Mouse (Mus musculus): ENCODE data around the gene 1700092M07Rik. TPM values are rescaled to one million over a fixed set of nuclear protein-coding genes. Genes with fewer than 3 reads are reported as not detected.

Gene 1700092M07Rik
- polyA plus RNA-seq, 2 experiments: 0.63 to 0.65 TPM

GRCm38 (mm10) chr19:8774951-8775421 is 34.5 kb downstream of the 1700092M07Rik start:
- ATAC-seq (ENCODE audit: insufficient read depth): 0 out of 2 replicates have a peak, but pooled peaks have one; percentile 0
- peak overlapping the region; percentile 98 for H3K4me2 ChIP-seq (ENCODE audit: low read depth)
- no peaks in the 10 kb centered on the region for H3K9me3 ChIP-seq (ENCODE audit: control insufficient read depth, low read length)
- H3K9ac ChIP-seq (replicated peaks): peak overlapping the region; percentile 96
- peaks cover 32% of the 10 kb centered on the region for H3K36me3 ChIP-seq (replicated peaks; ENCODE audit: control insufficient read depth, insufficient read depth, low read depth)
- H3K27me3 ChIP-seq (ENCODE audit: control insufficient read depth, insufficient read depth, low read length): no peaks in the 10 kb centered on the region
- H3K27ac ChIP-seq: peak overlapping the region; percentile 88
- no peak for DNase-seq (ENCODE audit: low read depth in 3 of 3, low spot score in 3 of 3)
- H3K4me1 ChIP-seq (replicated peaks; ENCODE audit: control insufficient read depth in 2 of 2, insufficient read depth in 2 of 2, low read length in 1 of 2): peaks cover 27 to 32% of the 10 kb centered on the region in 2 experiments
- no peak for TF ChIP-seq EP300 (IDR thresholded peaks at IDR 0.05; ENCODE audit: low read depth)
- TF ChIP-seq CTCF (IDR thresholded peaks at IDR 0.05; ENCODE audit: low read depth): no peak; the same call in 1 of the 2 replicates
- peak overlapping the region; percentile 79 to 87 for H3K4me3 ChIP-seq (ENCODE audit: insufficient read depth in 1 of 2, low read depth in 2 of 2, low read length in 2 of 2)
- WGBS (ENCODE audit: insufficient replicate concordance): 4% methylated on average over 20 of the region's 20 CpGs

DNA sequence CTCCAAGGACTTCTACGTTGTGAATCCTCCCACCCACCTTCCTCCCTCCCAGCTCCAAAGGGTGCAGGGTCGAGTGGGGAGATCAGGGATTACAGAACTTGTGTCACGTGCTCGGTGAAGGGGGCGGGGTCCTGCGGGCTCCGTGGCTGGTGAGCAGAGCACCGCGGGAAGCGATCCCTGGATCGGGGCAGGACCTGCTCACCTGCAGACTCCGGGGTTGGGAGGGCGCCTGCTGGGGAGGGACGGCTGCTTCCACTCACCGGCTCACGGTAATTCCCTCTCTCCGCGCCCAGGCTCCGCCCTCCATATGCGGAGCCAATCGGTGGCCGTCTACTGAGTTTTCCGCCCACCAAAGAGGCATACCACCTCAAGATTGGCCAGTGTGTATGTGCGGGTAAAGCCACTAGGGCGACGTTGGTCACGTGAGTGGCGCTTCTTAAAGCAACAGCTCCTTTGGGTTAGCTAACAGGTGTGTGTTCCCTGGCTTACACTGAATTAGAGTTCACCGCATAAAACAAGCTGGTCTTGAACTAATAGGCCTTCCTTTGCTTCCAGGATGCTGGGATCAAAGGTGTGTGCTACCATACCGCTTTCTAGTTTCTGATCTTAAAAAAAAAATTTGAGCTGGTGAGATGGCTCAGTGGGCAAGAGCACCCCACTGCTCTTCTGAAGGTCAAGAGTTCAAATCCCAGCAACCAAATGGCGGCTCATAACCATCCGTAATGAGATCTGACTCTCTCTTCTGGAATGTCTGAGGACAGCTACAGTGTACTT is 45.7 kb downstream of the 1700092M07Rik start, which contains the start of gene Taf6l:
Gene Taf6l, minus strand, starts transcription at position 410 of the 774 bp plus-strand sequence.
- Histone ChIP-seq H3K4me3 (ENCODE audit: insufficient read depth in 1 of 2, low read depth in 2 of 2, low read length in 2 of 2) (peak within 1 kb of the TSS; percentile 79 to 80), H3K9me3 (ENCODE audit: control insufficient read depth, low read length) (no peaks in the 10 kb centered on the region), H3K36me3 (replicated peaks; ENCODE audit: control insufficient read depth, insufficient read depth, low read depth) (no peaks in the 10 kb centered on the region), H3K27ac (peak within 1 kb of the TSS; percentile 69), H3K4me2 (ENCODE audit: low read depth) (peak within 1 kb of the TSS; percentile 84), H3K9ac (replicated peaks) (peak within 1 kb of the TSS; percentile 85), H3K4me1 (replicated peaks; ENCODE audit: control insufficient read depth in 2 of 2, insufficient read depth in 2 of 2, low read length in 1 of 2) (peaks cover 8% of the 10 kb centered on the region in 2 experiments), H3K27me3 (ENCODE audit: control insufficient read depth, insufficient read depth, low read length) (no peaks in the 10 kb centered on the region)
- ATAC-seq (ENCODE audit: insufficient read depth) (peak; percentile 99), DNase-seq (ENCODE audit: low read depth in 3 of 3, low spot score in 3 of 3) (peak; percentile 96 to 97 (median 96))
- TF ChIP-seq CTCF (IDR thresholded peaks at IDR 0.05; ENCODE audit: low read depth) (peak; percentile 51), EP300 (IDR thresholded peaks at IDR 0.05; ENCODE audit: low read depth) (no peak)
- under 1% methylated on average over 32 of the region's 32 CpGs for WGBS (ENCODE audit: insufficient replicate concordance)

DNA sequence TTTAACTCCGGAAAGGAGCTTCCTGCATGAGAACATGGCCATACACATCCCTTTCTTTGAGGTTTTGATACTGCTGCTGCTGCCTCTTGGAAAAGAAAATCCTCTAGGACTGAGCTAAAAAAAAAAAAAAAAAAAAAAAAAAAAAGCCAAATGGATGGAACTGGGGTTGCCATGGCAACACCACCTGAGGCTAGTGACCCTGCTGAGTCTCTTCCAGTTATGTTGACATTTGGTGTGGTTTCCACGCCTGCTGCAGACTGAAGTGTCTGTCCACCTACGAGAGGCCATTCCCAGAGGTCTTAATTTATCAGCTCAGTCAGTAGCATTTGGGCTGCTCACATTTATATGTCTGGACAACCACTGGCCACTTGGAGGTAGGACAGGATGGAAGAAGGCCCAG is 48.0 kb downstream of the 1700092M07Rik start:
- WGBS (ENCODE audit: insufficient replicate concordance): 46% methylated on average over 3 of the region's 3 CpGs
- TF ChIP-seq CTCF (IDR thresholded peaks at IDR 0.05; ENCODE audit: low read depth): no peak
- TF ChIP-seq EP300 (IDR thresholded peaks at IDR 0.05; ENCODE audit: low read depth): no peak
- Histone ChIP-seq H3K27me3 (ENCODE audit: control insufficient read depth, insufficient read depth, low read length) (no peaks in the 10 kb centered on the region), H3K4me1 (replicated peaks; ENCODE audit: control insufficient read depth in 2 of 2, insufficient read depth in 2 of 2, low read length in 1 of 2) (peaks cover 8% of the 10 kb centered on the region in 2 experiments), H3K27ac (no peak overlapping the region), H3K9ac (replicated peaks) (no peak overlapping the region), H3K36me3 (replicated peaks; ENCODE audit: control insufficient read depth, insufficient read depth, low read depth) (peaks cover 9% of the 10 kb centered on the region), H3K4me3 (ENCODE audit: insufficient read depth in 1 of 2, low read depth in 2 of 2, low read length in 2 of 2) (no peak overlapping the region), H3K4me2 (ENCODE audit: low read depth) (no peak overlapping the region), H3K9me3 (ENCODE audit: control insufficient read depth, low read length) (no peaks in the 10 kb centered on the region)
- ATAC-seq (ENCODE audit: insufficient read depth) (no peak), DNase-seq (ENCODE audit: low read depth in 3 of 3, low spot score in 3 of 3) (no peak)

DNA sequence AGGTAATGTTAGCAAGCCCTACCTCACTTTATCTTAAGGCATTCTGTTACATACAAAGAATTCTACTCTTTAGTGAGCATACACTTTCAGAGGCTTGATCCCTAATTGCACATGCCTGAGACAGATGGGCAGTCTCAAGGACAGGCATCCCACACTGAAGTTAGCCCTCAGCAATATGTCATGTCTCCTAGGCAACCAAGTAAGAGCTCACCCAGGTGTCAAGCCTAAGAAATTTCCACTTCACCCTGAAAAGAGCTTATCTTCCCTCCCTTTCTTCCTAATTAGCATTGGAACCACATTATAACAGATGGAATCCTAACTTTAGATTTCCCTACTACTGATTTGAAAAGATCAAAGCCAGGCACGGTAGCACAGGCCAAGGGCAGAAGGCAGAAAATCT is 48.7 kb downstream of the 1700092M07Rik start:
- H3K4me3 ChIP-seq (ENCODE audit: insufficient read depth in 1 of 2, low read depth in 2 of 2, low read length in 2 of 2): no peak overlapping the region
- H3K36me3 ChIP-seq (replicated peaks; ENCODE audit: control insufficient read depth, insufficient read depth, low read depth): peaks cover 16% of the 10 kb centered on the region
- no peak for ATAC-seq (ENCODE audit: insufficient read depth)
- no peaks in the 10 kb centered on the region for H3K27me3 ChIP-seq (ENCODE audit: control insufficient read depth, insufficient read depth, low read length)
- no peaks in the 10 kb centered on the region for H3K9me3 ChIP-seq (ENCODE audit: control insufficient read depth, low read length)
- H3K4me1 ChIP-seq (replicated peaks; ENCODE audit: control insufficient read depth in 2 of 2, insufficient read depth in 2 of 2, low read length in 1 of 2): peaks cover 8% of the 10 kb centered on the region in 2 experiments
- 69% methylated on average over 1 of the region's 1 CpGs for WGBS (ENCODE audit: insufficient replicate concordance)
- TF ChIP-seq CTCF (IDR thresholded peaks at IDR 0.05; ENCODE audit: low read depth) (no peak), EP300 (IDR thresholded peaks at IDR 0.05; ENCODE audit: low read depth) (no peak)
- no peak for DNase-seq (ENCODE audit: low read depth in 3 of 3, low spot score in 3 of 3)
- no peak overlapping the region for H3K9ac ChIP-seq (replicated peaks)
- H3K27ac ChIP-seq: no peak overlapping the region
- no peak overlapping the region for H3K4me2 ChIP-seq (ENCODE audit: low read depth)

DNA sequence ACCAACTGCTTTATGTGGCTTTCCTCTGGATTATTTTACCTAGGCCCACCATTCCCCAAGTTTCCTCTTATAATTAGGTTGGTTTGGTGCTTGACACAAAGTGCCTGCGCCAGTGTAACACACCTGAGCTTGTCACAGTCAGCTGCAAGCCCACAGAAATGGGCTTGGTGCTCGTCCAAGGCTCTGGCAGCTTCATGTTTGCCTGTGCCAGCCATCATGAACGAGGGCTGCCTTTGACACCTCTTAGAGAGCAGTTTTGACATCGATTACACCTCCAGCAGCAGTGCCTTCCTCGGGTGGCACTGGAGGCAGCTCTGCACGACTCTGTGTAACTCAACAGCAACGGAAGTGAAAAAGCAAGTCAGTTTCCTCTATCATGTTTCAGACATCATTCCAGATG is 49.7 kb downstream of the 1700092M07Rik start:
- H3K9ac ChIP-seq (replicated peaks): no peak overlapping the region
- no peak overlapping the region for H3K4me3 ChIP-seq (ENCODE audit: insufficient read depth in 1 of 2, low read depth in 2 of 2, low read length in 2 of 2)
- H3K27ac ChIP-seq: no peak overlapping the region
- no peak overlapping the region for H3K4me2 ChIP-seq (ENCODE audit: low read depth)
- ATAC-seq (ENCODE audit: insufficient read depth) (no peak), DNase-seq (ENCODE audit: low read depth in 3 of 3, low spot score in 3 of 3) (no peak)
- H3K36me3 ChIP-seq (replicated peaks; ENCODE audit: control insufficient read depth, insufficient read depth, low read depth): peaks cover 24% of the 10 kb centered on the region
- WGBS (ENCODE audit: insufficient replicate concordance): 60% methylated on average over 7 of the region's 7 CpGs
- TF ChIP-seq CTCF (IDR thresholded peaks at IDR 0.05; ENCODE audit: low read depth) (no peak), EP300 (IDR thresholded peaks at IDR 0.05; ENCODE audit: low read depth) (no peak)
- H3K9me3 ChIP-seq (ENCODE audit: control insufficient read depth, low read length): no peaks in the 10 kb centered on the region
- H3K27me3 ChIP-seq (ENCODE audit: control insufficient read depth, insufficient read depth, low read length): no peaks in the 10 kb centered on the region
- peaks cover 4 to 6% of the 10 kb centered on the region in 2 experiments; a peak in 3 of 4 replicates for H3K4me1 ChIP-seq (replicated peaks; ENCODE audit: control insufficient read depth in 2 of 2, insufficient read depth in 2 of 2, low read length in 1 of 2)

Small RNA genes within 50 kb of the gene (microRNA-seq; reads per million reads assigned to microRNA genes)
- gene Mir6992: not detected

Other genes starting within 250 kb of the 1700092M07Rik start
Only the 30 nearest of the 33 such genes appear.
- 1.5 TPM in 2 replicates for gene Slc22a8, start 149.5 kb upstream of the 1700092M07Rik start, polyA plus RNA-seq (2012; rRNA removed)
- 1.6 and 2.9 TPM in 2 replicates for gene Slc22a8, start 149.5 kb upstream of the 1700092M07Rik start, polyA plus RNA-seq (2014; fragmentation: Nextera tagmentation; extraction: Ambion mirVana)
- gene Slc22a6, start 122.7 kb upstream of the 1700092M07Rik start, polyA plus RNA-seq (2012; rRNA removed): 0.01 TPM in 1 of 2 replicates, not detected in the other
- not detected in 2 replicates for gene Slc22a6, start 122.7 kb upstream of the 1700092M07Rik start, polyA plus RNA-seq (2014; fragmentation: Nextera tagmentation; extraction: Ambion mirVana)
- under 0.01 and 0.01 TPM in 2 replicates for gene Chrm1, start 76.9 kb upstream of the 1700092M07Rik start, polyA plus RNA-seq (2012; rRNA removed)
- not detected in 2 replicates for gene Chrm1, start 76.9 kb upstream of the 1700092M07Rik start, polyA plus RNA-seq (2014; fragmentation: Nextera tagmentation; extraction: Ambion mirVana)
- 78.4 and 82.2 TPM in 2 replicates for gene Slc3a2, start 17.3 kb upstream of the 1700092M07Rik start, polyA plus RNA-seq (2012; rRNA removed)
- 88.5 and 89.1 TPM in 2 replicates for gene Slc3a2, start 17.3 kb upstream of the 1700092M07Rik start, polyA plus RNA-seq (2014; fragmentation: Nextera tagmentation; extraction: Ambion mirVana)
- 27.7 and 34.1 TPM in 2 replicates for gene Wdr74, start 4.9 kb upstream of the 1700092M07Rik start, polyA plus RNA-seq (2012; rRNA removed)
- 51.6 and 57.6 TPM in 2 replicates for gene Wdr74, start 4.9 kb upstream of the 1700092M07Rik start, polyA plus RNA-seq (2014; fragmentation: Nextera tagmentation; extraction: Ambion mirVana)
- 29.9 and 32.0 TPM in 2 replicates for gene Stx5a, start 695 bp downstream of the 1700092M07Rik start, polyA plus RNA-seq (2012; rRNA removed)
- gene Stx5a, start 695 bp downstream of the 1700092M07Rik start, polyA plus RNA-seq (2014; fragmentation: Nextera tagmentation; extraction: Ambion mirVana): 36.7 and 36.9 TPM in 2 replicates
- 66.2 and 90.9 TPM in 2 replicates for gene Nxf1, start 16.4 kb downstream of the 1700092M07Rik start, polyA plus RNA-seq (2012; rRNA removed)
- 77.4 and 84.9 TPM in 2 replicates for gene Nxf1, start 16.4 kb downstream of the 1700092M07Rik start, polyA plus RNA-seq (2014; fragmentation: Nextera tagmentation; extraction: Ambion mirVana)
- 38.9 and 53.7 TPM in 2 replicates for gene Tmem223, start 30.3 kb downstream of the 1700092M07Rik start, polyA plus RNA-seq (2012; rRNA removed)
- 61.8 and 69.6 TPM in 2 replicates for gene Tmem223, start 30.3 kb downstream of the 1700092M07Rik start, polyA plus RNA-seq (2014; fragmentation: Nextera tagmentation; extraction: Ambion mirVana)
- gene Tmem179b, start 33.7 kb downstream of the 1700092M07Rik start, polyA plus RNA-seq (2012; rRNA removed): 63.0 and 70.8 TPM in 2 replicates
- 108 and 117 TPM in 2 replicates for gene Tmem179b, start 33.7 kb downstream of the 1700092M07Rik start, polyA plus RNA-seq (2014; fragmentation: Nextera tagmentation; extraction: Ambion mirVana)
- gene Taf6l, start 45.7 kb downstream of the 1700092M07Rik start, polyA plus RNA-seq (2012; rRNA removed): 8.3 and 10.0 TPM in 2 replicates
- 7.9 and 8.1 TPM in 2 replicates for gene Taf6l, start 45.7 kb downstream of the 1700092M07Rik start, polyA plus RNA-seq (2014; fragmentation: Nextera tagmentation; extraction: Ambion mirVana)
- gene Polr2g, start 57.9 kb downstream of the 1700092M07Rik start, polyA plus RNA-seq (2012; rRNA removed): 46.6 and 55.1 TPM in 2 replicates
- gene Polr2g, start 57.9 kb downstream of the 1700092M07Rik start, polyA plus RNA-seq (2014; fragmentation: Nextera tagmentation; extraction: Ambion mirVana): 72.8 and 79.7 TPM in 2 replicates
- 0.90 and 0.98 TPM in 2 replicates for gene Zbtb3, start 61.8 kb downstream of the 1700092M07Rik start, polyA plus RNA-seq (2012; rRNA removed)
- gene Zbtb3, start 61.8 kb downstream of the 1700092M07Rik start, polyA plus RNA-seq (2014; fragmentation: Nextera tagmentation; extraction: Ambion mirVana): 1.2 and 1.5 TPM in 2 replicates
- 11.4 and 16.9 TPM in 2 replicates for gene Ttc9c, start 78.6 kb downstream of the 1700092M07Rik start, polyA plus RNA-seq (2012; rRNA removed)
- gene Ttc9c, start 78.6 kb downstream of the 1700092M07Rik start, polyA plus RNA-seq (2014; fragmentation: Nextera tagmentation; extraction: Ambion mirVana): 17.1 and 18.0 TPM in 2 replicates
- gene Hnrnpul2, start 79.3 kb downstream of the 1700092M07Rik start, polyA plus RNA-seq (2012; rRNA removed): 20.5 and 39.5 TPM in 2 replicates
- gene Hnrnpul2, start 79.3 kb downstream of the 1700092M07Rik start, polyA plus RNA-seq (2014; fragmentation: Nextera tagmentation; extraction: Ambion mirVana): 2.8 TPM in 2 replicates
- gene AC129217.1, start 89.1 kb downstream of the 1700092M07Rik start, polyA plus RNA-seq (2012; rRNA removed): 1.3 TPM in 1 of 2 replicates, not detected in the other
- gene AC129217.1, start 89.1 kb downstream of the 1700092M07Rik start, polyA plus RNA-seq (2014; fragmentation: Nextera tagmentation; extraction: Ambion mirVana): not detected in 2 replicates
- 19.7 and 26.5 TPM in 2 replicates for gene Bscl2, start 96.7 kb downstream of the 1700092M07Rik start, polyA plus RNA-seq (2012; rRNA removed)
- 23.6 and 25.2 TPM in 2 replicates for gene Bscl2, start 96.7 kb downstream of the 1700092M07Rik start, polyA plus RNA-seq (2014; fragmentation: Nextera tagmentation; extraction: Ambion mirVana)
- 0.04 and 0.22 TPM in 2 replicates for gene Gng3, start 98.5 kb downstream of the 1700092M07Rik start, polyA plus RNA-seq (2012; rRNA removed)
- gene Gng3, start 98.5 kb downstream of the 1700092M07Rik start, polyA plus RNA-seq (2014; fragmentation: Nextera tagmentation; extraction: Ambion mirVana): 0.14 TPM in 2 replicates
- 0.10 and 0.12 TPM in 2 replicates for gene Lrrn4cl, start 110.0 kb downstream of the 1700092M07Rik start, polyA plus RNA-seq (2012; rRNA removed)
- not detected in 2 replicates for gene Lrrn4cl, start 110.0 kb downstream of the 1700092M07Rik start, polyA plus RNA-seq (2014; fragmentation: Nextera tagmentation; extraction: Ambion mirVana)
- 32.0 and 61.2 TPM in 2 replicates for gene Ubxn1, start 130.8 kb downstream of the 1700092M07Rik start, polyA plus RNA-seq (2012; rRNA removed)
- 87.3 and 92.4 TPM in 2 replicates for gene Ubxn1, start 130.8 kb downstream of the 1700092M07Rik start, polyA plus RNA-seq (2014; fragmentation: Nextera tagmentation; extraction: Ambion mirVana)
- 18.5 and 22.2 TPM in 2 replicates for gene Uqcc3, start 140.2 kb downstream of the 1700092M07Rik start, polyA plus RNA-seq (2012; rRNA removed)
- 28.3 and 35.3 TPM in 2 replicates for gene Uqcc3, start 140.2 kb downstream of the 1700092M07Rik start, polyA plus RNA-seq (2014; fragmentation: Nextera tagmentation; extraction: Ambion mirVana)
- 3.1 and 3.7 TPM in 2 replicates for gene Lbhd1, start 143.0 kb downstream of the 1700092M07Rik start, polyA plus RNA-seq (2012; rRNA removed)
- gene Lbhd1, start 143.0 kb downstream of the 1700092M07Rik start, polyA plus RNA-seq (2014; fragmentation: Nextera tagmentation; extraction: Ambion mirVana): 43.7 and 47.7 TPM in 2 replicates
- not detected in 2 replicates for gene Gm49403, start 143.2 kb downstream of the 1700092M07Rik start, polyA plus RNA-seq (2012; rRNA removed)
- gene Gm49403, start 143.2 kb downstream of the 1700092M07Rik start, polyA plus RNA-seq (2014; fragmentation: Nextera tagmentation; extraction: Ambion mirVana): not detected in 2 replicates
- gene 1810009A15Rik, start 148.1 kb downstream of the 1700092M07Rik start, polyA plus RNA-seq (2012; rRNA removed): 36.7 and 52.7 TPM in 2 replicates
- gene 1810009A15Rik, start 148.1 kb downstream of the 1700092M07Rik start, polyA plus RNA-seq (2014; fragmentation: Nextera tagmentation; extraction: Ambion mirVana): 65.0 and 70.8 TPM in 2 replicates
- 0.13 TPM in 1 of 2 replicates, not detected in the other for gene Gm49416, start 148.2 kb downstream of the 1700092M07Rik start, polyA plus RNA-seq (2012; rRNA removed)
- gene Gm49416, start 148.2 kb downstream of the 1700092M07Rik start, polyA plus RNA-seq (2014; fragmentation: Nextera tagmentation; extraction: Ambion mirVana): not detected in 2 replicates
- 12.2 and 14.4 TPM in 2 replicates for gene Ints5, start 152.3 kb downstream of the 1700092M07Rik start, polyA plus RNA-seq (2012; rRNA removed)
- 14.7 and 16.3 TPM in 2 replicates for gene Ints5, start 152.3 kb downstream of the 1700092M07Rik start, polyA plus RNA-seq (2014; fragmentation: Nextera tagmentation; extraction: Ambion mirVana)
- 48.7 and 52.2 TPM in 2 replicates for gene Ganab, start 157.4 kb downstream of the 1700092M07Rik start, polyA plus RNA-seq (2012; rRNA removed)
- 33.7 and 37.0 TPM in 2 replicates for gene Ganab, start 157.4 kb downstream of the 1700092M07Rik start, polyA plus RNA-seq (2014; fragmentation: Nextera tagmentation; extraction: Ambion mirVana)
- gene B3gat3, start 179.7 kb downstream of the 1700092M07Rik start, polyA plus RNA-seq (2012; rRNA removed): 23.1 and 26.6 TPM in 2 replicates
- gene B3gat3, start 179.7 kb downstream of the 1700092M07Rik start, polyA plus RNA-seq (2014; fragmentation: Nextera tagmentation; extraction: Ambion mirVana): 15.4 and 15.8 TPM in 2 replicates
- 2.6 and 2.8 TPM in 2 replicates for gene Rom1, start 188.6 kb downstream of the 1700092M07Rik start, polyA plus RNA-seq (2012; rRNA removed)
- gene Rom1, start 188.6 kb downstream of the 1700092M07Rik start, polyA plus RNA-seq (2014; fragmentation: Nextera tagmentation; extraction: Ambion mirVana): 1.4 and 1.8 TPM in 2 replicates
- 10.9 and 11.0 TPM in 2 replicates for gene Eml3, start 188.8 kb downstream of the 1700092M07Rik start, polyA plus RNA-seq (2012; rRNA removed)
- 5.6 and 7.8 TPM in 2 replicates for gene Eml3, start 188.8 kb downstream of the 1700092M07Rik start, polyA plus RNA-seq (2014; fragmentation: Nextera tagmentation; extraction: Ambion mirVana)
- gene Mta2, start 201.2 kb downstream of the 1700092M07Rik start, polyA plus RNA-seq (2012; rRNA removed): 18.9 and 23.0 TPM in 2 replicates
- gene Mta2, start 201.2 kb downstream of the 1700092M07Rik start, polyA plus RNA-seq (2014; fragmentation: Nextera tagmentation; extraction: Ambion mirVana): 18.5 and 22.8 TPM in 2 replicates

Data from liver, embryonic 14.5 days (tissue).